Mouse (Mus musculus) G1E (cell line): Measurements from ENCODE around the gene Lin7b. TPM values are rescaled to one million over a fixed set of nuclear protein-coding genes. Genes with fewer than 3 reads are reported as not detected.

ENCODE experiments used
- ATAC-seq: 2 replicates; pipeline ENCODE4 v1.8.0; 2016; ENCODE audit warnings: mild to moderate bottlenecking; ENCODE audit not compliant: insufficient number of reproducible peaks, poor library complexity, low FRiP score, severe bottlenecking; ENCODE audit errors: extremely low read depth
- DNase-seq: peaks from one replicate; pipeline ENCODE4 v3.0.0; 2012; ENCODE audit warnings: low spot score
- H3K27me3 ChIP-seq: 2 replicates; pipeline ENCODE4 v1.6.1; 2012; ENCODE audit warnings: mild to moderate bottlenecking, low read length, inconsistent platforms; ENCODE audit not compliant: insufficient read depth
- H3K36me3 ChIP-seq: replicated peaks from 2 replicates; pipeline ENCODE3; 2012; ENCODE audit warnings: mild to moderate bottlenecking, inconsistent platforms
- H3K4me1 ChIP-seq: 2 replicates; pipeline ENCODE4 v1.6.1; 2012; ENCODE audit warnings: low read depth, low read length, inconsistent platforms, mixed read lengths; ENCODE audit not compliant: insufficient read depth
- H3K4me3 ChIP-seq: 2 replicates; pipeline ENCODE4 v1.5.1; 2012; ENCODE audit warnings: low read depth, mild to moderate bottlenecking, inconsistent platforms, low read length, moderate library complexity, mixed read lengths
- H3K9me3 ChIP-seq: replicated peaks from 2 replicates; pipeline ENCODE4 v1.6.1; 2012; ENCODE audit warnings: inconsistent platforms
- CTCF ChIP-seq: IDR thresholded peaks from 2 replicates; pipeline ENCODE4 v1.5.1; 2012; ENCODE audit warnings: low read depth, low read length, inconsistent platforms, mixed read lengths
- GATA1 ChIP-seq: IDR thresholded peaks from 2 replicates; pipeline ENCODE4 v1.6.1; 2012; ENCODE audit warnings: borderline replicate concordance, low read length, inconsistent platforms, mixed read lengths
- GATA2 ChIP-seq: IDR thresholded peaks from 2 replicates; pipeline ENCODE4 v1.6.1; 2012; ENCODE audit warnings: low read depth, low read length, inconsistent platforms, borderline replicate concordance
- POLR2AphosphoS5 ChIP-seq: IDR thresholded peaks from 2 replicates; pipeline ENCODE4 v1.6.1; 2012; ENCODE audit warnings: low read depth, low read length, inconsistent platforms; ENCODE audit not compliant: insufficient replicate concordance
- TAL1 ChIP-seq: conservative IDR thresholded peaks from 2 replicates; pipeline ENCODE4 v1.6.1; 2012; ENCODE audit warnings: low read depth, low read length, inconsistent platforms, mixed read lengths
- polyA plus RNA-seq: library from polyadenylated mRNA; stranded (reverse); fragments of >175 nt; gene quantifications from 2 replicates; pipeline ENCODE4 v1.2.3, GENCODE M21; 2012
- total RNA-seq, 2 experiments: library from RNA; stranded (forward) in 1 of 2; stranded (reverse) in 1 of 2; fragments of 200-1000 nt in 1 of 2; fragments of >200 nt in 1 of 2; fragmentation: Nextera tagmentation in 1 of 2; gene quantifications; 2 replicates each; pipeline ENCODE4 v1.2.3; 2014 to 2017

Lin7b gene
- total RNA-seq (2014; fragmentation: Nextera tagmentation): not detected in 2 replicates
- 2.0 and 3.8 TPM in 2 replicates for total RNA-seq (2017)
- polyA plus RNA-seq: 0.86 and 1.1 TPM in 2 replicates

DNA sequence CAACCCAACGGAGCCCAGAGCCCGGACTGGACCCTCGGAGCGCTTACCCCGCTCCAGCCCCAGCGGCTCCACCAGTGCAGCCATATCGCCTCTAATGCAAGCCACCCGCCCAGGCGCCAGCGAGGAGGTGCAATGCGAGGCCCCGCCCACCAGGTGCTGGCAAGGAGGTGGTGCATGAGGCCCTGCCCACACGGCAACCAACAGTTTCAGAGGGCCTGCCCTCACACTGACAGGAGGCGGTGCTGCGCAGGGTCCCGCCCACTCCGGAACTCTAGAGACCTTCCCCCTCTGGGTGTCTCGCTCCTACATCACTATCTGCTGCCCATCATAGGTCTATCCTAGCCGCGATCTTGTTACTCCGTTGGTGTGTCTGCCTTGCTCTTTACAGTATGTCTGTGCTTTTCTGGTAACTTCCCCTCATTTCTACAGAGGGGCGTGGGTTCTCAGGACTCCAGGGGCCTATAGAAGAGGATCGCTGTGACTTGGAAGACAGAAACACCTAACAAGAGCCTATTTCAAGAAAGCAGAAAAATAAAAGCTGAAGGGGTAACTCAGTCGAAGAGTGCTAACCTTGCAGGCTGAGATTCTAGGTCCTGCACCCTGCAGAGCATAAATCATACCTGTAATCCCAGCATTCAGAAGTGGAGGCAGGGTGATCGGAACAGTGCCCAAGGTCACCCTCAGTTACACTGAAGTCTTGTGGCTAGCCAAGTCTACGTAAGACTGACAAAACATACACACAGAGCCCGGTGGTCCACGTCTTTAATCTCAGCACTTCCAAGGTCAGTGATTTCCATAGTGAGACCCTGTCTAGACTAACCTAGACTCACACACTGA, at the start of gene Lin7b:
Lin7b (minus strand) TSS at position 109 of the 837 bp plus-strand sequence.
- DNase-seq: peak; percentile 77
- H3K9me3 ChIP-seq: no peaks in the 10 kb centered on the region
- peak within 1 kb of the TSS; percentile 73 for H3K4me3 ChIP-seq
- ATAC-seq: peak; percentile 78
- TF ChIP-seq CTCF: no peak
- no peak for TF ChIP-seq POLR2AphosphoS5
- TF ChIP-seq GATA2: no peak
- no peak for TF ChIP-seq TAL1
- H3K27me3 ChIP-seq: peaks cover 16% of the 10 kb centered on the region
- H3K4me1 ChIP-seq: peaks cover 65% of the 10 kb centered on the region
- peaks cover 56% of the 10 kb centered on the region for H3K36me3 ChIP-seq

DNA sequence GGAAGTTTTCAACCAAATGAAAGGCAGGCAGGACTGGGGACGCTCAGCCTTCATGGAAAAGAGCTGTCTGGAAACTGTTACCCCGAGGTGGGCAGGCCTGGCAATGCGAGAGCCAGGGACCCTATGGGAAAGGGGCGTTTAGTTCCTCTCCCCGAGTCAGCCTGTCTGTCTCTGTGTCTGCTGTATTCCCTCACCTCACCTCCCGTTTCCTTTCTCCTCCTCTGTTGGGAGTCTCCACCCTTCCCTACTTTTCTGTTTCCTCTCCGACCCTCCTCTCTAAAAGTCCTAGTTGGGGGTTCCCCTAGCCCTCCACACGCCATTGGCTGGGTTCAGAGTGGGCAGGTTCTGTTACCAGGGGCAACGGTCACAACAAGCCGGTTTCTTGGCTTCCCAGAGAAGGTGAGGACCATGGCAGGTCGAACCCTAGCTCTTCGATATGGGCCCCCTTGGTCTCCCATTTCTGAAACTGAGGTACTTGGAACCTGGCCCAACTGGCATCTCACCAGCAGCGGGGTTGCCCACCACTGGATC, 47.6 kb upstream of the Lin7b start:
- no peak for DNase-seq
- Histone ChIP-seq H3K9me3 (no peaks in the 10 kb centered on the region), H3K27me3 (peaks cover 55% of the 10 kb centered on the region), H3K36me3 (peaks cover 38% of the 10 kb centered on the region), H3K4me1 (peaks cover 47% of the 10 kb centered on the region), H3K4me3 (no peak overlapping the region)
- TF ChIP-seq CTCF: no peak
- no peak for TF ChIP-seq TAL1
- no peak for TF ChIP-seq GATA2
- no peak for TF ChIP-seq POLR2AphosphoS5
- TF ChIP-seq GATA1: no peak
- no peak for ATAC-seq

DNA sequence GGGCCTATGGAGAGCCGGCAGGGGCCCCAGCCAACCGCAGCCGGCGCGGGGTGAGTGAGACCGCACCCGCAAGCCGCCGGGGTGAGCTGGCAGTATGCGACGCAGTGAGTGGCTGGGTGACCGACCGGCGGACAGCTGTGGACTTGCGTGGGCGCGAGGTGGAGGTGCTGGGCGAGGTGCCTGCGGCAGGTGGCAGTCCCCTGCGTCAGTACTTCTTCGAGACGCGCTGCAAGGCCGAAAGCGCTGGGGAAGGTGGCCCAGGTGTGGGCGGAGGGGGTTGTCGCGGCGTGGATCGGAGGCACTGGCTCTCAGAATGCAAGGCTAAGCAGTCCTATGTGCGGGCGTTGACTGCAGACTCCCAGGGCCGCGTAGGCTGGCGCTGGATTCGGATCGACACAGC, 45.3 kb upstream of the Lin7b start:
- Histone ChIP-seq H3K4me1 (peaks cover 43% of the 10 kb centered on the region), H3K4me3 (peak overlapping the region; percentile 60; the same call in 1 of the 2 replicates), H3K27me3 (peaks cover 75% of the 10 kb centered on the region), H3K9me3 (no peaks in the 10 kb centered on the region), H3K36me3 (peaks cover 14% of the 10 kb centered on the region)
- no peak for TF ChIP-seq GATA2
- no peak for TF ChIP-seq TAL1
- no peak for TF ChIP-seq GATA1
- no peak for TF ChIP-seq POLR2AphosphoS5
- no peak for TF ChIP-seq CTCF
- DNase-seq: no peak
- no peak for ATAC-seq

DNA sequence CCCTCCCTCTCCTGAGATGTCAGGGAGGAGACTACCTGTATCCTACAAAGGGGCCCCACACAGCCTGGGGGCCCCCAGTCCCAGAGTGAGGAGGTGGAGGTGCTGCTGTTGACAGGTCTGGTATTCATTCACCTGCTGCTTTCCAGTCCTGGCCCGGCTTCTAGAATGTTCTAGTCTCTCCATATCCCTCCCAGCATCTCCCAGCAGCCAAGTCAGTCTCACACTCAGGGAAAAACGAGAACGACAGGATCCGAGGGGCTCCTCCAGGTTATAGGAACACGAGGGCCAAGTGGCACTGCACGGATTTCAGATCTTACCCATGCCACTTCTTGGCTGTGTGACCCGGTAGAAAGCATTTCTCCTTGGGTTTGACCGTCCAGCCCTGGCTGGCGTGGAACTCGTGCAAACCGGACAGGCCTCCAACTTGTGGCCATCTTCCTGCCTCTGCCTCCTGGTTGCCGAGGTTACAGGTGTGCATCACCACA, 44.4 kb upstream of the Lin7b start:
- Histone ChIP-seq H3K36me3 (peaks cover 6% of the 10 kb centered on the region), H3K4me1 (peaks cover 40% of the 10 kb centered on the region), H3K27me3 (peaks cover 83% of the 10 kb centered on the region), H3K9me3 (no peaks in the 10 kb centered on the region), H3K4me3 (no peak overlapping the region; the same call in 1 of the 2 replicates)
- no peak for TF ChIP-seq TAL1
- no peak for TF ChIP-seq GATA2
- no peak for TF ChIP-seq CTCF
- no peak for TF ChIP-seq POLR2AphosphoS5
- no peak for TF ChIP-seq GATA1
- DNase-seq (no peak), ATAC-seq (no peak)

DNA sequence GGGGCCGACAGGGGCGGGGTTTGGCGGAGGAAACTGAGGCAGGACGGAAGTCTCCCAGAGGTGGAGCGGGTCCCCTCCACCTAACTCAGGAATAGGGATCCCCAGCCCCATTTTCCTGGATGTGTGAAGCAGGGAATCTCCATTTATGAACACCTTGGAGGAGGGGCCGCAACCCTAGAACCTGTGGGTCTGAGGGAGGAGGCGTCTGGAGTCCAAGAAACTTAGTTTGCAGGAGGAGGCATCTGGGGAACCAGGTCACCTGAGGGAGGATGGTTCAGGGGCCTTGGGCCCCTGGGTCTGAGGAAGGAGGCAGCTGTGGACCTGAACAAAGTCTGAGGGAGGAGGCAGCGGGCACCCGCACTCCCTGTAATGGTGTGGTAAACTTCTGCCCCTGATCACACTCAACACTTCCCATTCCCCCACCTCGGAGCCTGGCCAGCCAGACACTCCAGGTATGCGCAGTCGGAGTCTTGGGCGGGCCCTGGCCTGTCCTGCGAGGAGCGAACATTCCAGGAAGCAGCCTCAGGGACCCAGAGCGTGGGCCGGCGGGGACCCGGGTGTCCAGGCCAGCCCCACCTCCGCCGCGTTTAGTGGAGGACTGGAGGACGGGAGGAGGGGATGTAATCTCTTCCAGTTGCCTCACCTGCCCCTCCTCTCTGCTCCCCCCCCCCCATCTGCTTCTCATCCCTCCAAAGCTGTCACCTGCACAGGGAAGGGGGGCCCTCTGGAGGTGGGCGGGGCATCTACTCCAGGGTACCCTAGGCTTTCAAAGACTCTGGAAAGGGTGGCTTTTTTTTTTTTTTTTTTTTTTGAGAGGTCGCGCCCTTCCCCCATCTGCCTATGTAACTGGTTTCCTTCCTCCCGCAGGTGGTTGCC, 43.7 kb upstream of the Lin7b start:
- H3K9me3 ChIP-seq: no peaks in the 10 kb centered on the region
- TF ChIP-seq GATA2: no peak
- TF ChIP-seq GATA1: no peak
- no peak for TF ChIP-seq POLR2AphosphoS5
- TF ChIP-seq CTCF: no peak
- no peak for ATAC-seq
- H3K4me3 ChIP-seq: peak overlapping the region; percentile 70
- H3K36me3 ChIP-seq: peaks cover 2% of the 10 kb centered on the region
- peaks cover 36% of the 10 kb centered on the region for H3K4me1 ChIP-seq
- no peak for DNase-seq
- H3K27me3 ChIP-seq: peaks cover 90% of the 10 kb centered on the region
